Mouse (Mus musculus) frontal cortex, postnatal 25 days (tissue): ENCODE measurements at regions not wholly inside any gene's neighbourhood (a gene's known extent, or its start where the extent isn't known, plus 50 kb on each side); places are given as distances from the start of the nearest gene placed in this dataset.

Experiments
- DNase-seq, 2 experiments: peaks; one replicate each; pipeline ENCODE4 v3.0.0; 2022; ENCODE audit warnings: low spot score in 2 of 2

DNA sequence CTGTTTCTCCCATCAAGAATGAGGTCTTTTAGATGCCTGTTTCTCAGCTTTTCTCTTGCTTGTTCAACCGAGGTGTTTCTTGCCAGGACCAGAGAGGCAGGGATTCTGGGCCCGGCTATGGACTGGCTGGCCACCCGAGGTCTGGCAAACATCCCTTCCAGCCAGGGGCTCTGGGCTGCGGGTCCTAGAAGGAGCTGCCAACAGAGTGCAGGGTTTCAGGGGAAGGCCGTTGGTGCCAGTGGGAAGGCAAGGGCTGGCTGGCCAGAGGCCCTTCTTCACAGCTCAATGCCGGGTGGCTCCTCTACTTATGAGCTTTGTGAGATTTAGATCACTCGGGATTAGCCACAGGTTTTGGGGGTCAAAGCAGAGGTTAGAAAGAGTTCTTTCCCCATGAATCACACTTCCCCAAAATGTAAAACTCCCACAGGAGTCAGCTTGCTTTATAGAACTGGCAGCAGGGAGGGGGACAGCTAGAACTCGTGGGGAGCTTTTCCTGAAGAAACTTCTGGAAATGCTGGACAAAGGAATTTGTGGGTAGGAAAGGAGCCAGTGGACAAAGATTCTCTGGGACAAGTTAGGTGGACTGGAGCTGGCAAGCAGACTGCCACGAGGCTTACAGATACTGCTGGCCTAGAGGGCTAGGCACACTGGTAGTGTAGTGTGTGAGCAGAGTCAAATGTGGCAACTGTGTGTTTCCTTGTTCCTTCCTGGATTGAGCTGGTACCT lies 104.1 kb upstream of the Vps8 start:
- DNase-seq = no peak

DNA sequence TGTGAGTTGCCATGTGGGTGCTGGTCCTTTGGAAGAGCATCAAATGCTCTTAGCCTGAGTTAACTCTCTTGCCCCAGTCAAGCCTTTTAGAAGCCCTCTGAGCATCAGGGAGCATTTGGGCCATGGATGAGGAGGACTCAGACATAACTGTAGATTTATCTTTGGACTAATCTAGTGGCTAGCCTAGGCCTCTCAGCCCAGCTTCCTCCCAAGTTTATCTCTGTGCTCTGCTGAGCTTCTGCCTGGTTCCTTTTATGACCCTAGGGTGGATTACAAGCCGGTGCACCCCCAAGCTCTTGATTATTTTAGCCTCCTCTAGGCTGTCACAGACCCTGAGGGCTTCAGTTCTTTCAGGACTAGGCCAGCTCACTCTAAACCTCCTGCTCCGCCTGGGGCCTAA lies 102.6 kb upstream of the Vps8 start:
- DNase-seq = no peak

GRCm38 (mm10) chr16:21321188-21322070 lies 101.5 kb upstream of the Vps8 start:
- DNase-seq = no peak

- no peak for DNase-seq
These were observed 100.5 kb upstream of the Vps8 start for GRCm38 (mm10) chr16:21322437-21322836.

DNA sequence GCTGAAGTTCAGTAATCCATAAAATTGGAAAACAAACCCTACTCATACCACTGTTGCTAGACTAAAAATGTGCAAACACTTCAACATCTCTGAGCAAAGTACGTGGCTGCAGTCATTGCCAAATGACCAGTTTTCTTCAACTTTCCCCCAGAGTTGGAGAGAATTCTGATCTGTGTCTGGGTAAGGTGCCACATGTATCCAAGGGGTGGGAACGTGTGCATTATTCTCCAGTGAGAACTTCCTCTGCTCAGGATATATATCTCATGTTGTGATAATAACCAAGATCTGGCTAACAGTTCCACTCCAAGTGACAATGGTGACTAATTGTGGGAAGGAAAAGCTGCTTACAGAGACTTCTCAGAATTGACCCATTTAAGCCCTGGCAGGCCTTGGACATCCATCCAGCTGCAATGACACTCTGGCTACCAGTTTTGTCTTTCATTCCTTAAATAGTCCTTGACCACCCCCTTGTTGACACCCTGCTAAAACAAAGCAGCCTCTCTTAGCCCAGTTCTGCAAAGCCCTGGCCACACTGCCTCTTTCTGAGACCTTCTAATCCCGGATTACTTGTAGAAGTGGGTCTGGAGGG lies 99.4 kb upstream of the Vps8 start:
- DNase-seq = no peak

DNA sequence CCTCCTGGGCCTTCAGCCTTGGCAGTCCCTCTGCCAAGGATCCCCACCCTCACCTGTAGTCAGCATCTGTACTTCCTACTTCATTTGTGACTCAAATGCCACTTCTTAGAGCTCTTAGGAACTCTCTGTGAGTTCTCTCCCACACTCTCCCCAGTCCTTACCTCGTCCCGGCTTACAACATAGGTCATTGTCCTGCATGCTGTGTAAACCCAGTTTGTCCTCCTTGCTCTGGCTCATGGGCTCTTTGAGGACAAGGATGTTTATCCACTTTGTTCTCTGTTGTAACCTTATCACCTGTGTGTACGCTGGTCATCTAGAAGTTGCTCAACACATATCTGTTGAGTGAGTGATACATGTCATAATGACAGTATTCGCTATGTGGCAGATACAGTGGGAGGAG lies 94.9 kb upstream of the Vps8 start:
- DNase-seq = no peak

DNA sequence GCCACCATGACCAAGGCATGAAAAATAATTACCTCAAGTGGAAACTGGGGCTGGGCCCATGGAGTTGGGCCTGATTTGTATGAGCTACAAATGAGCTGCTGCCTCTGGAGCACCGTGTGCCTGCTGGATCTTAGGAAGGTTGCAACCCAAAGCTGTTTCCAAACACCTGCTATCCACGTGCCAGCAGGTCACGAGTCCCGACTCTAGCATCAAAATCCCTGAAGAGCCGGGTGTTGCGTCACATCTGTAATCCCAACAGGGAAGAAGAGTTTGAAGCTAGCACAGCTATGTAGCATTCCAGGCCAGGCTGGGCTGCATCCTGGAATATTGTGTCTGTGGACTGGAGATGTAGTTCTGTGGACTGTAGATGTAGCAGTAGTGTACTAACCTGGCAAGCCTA lies 93.7 kb upstream of the Vps8 start:
- no peak for DNase-seq

DNA sequence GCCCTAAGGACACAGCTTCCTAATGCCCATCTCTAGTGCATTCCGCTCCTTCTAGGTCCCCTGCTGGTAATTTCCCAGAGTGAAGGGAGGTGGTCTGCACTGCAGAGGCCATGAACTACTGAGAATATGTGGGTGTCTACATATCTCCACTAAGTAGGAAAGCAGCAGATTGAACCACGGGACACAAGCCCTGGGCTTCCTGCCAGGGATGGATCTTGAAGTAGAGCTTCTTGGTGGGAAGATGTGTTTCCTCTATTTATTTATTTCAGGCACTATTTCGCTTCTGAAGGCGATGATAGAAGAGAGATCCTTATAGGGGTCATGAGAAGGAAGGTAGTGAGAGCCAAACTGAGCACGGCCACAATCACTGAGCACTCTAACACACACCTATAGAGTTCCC lies 91.7 kb upstream of the Vps8 start:
- no peak for DNase-seq

GRCm38 (mm10) chr16:21332411-21332810 lies 90.5 kb upstream of the Vps8 start:
- DNase-seq = no peak

DNA sequence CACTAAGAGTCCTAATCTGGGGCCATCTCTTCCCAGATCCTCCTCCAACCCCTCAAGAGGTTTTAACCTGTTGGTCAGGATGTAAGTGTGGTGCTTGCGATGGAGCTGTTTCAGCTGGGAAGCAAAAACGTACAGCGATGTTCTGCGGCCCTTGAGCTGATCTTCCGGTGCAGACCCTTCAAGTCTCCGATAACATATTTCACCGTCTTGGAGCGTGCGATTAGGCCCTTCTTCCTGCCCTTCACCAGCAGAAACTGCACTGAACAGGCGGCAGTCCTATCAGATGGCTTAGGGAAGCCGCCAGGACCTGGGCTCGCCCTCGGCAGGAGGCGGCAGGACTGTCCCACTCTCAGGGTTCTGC lies 90.1 kb upstream of the Vps8 start:
- DNase-seq = no peak

GRCm38 (mm10) chr16:21333223-21333951 lies 89.5 kb upstream of the Vps8 start:
- DNase-seq = peak; percentile 86 to 92

DNA sequence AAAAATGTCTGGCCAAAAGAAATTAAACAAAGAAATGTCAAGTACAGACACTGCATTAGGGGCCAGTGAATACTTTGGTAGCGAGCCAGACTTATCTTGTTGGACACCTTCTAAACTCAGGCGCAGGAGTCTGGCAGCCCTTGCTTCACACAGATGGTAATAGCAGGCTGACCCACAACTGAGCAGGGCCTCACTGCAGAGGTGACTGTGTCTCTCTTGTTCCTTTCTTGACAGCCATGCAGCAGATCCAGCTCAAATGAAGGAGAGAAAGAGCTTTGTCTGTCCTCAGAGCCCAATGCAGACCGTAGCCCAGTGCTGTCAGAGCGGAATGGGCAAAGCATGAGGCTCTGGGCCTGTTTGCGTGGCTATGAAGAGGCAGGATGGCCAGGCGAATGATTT lies 83.9 kb upstream of the Vps8 start:
- no peak for DNase-seq

GRCm38 (mm10) chr16:21339460-21340081 lies 83.3 kb upstream of the Vps8 start:
- peak in 1 of 2 experiments; percentile 37 for DNase-seq

DNA sequence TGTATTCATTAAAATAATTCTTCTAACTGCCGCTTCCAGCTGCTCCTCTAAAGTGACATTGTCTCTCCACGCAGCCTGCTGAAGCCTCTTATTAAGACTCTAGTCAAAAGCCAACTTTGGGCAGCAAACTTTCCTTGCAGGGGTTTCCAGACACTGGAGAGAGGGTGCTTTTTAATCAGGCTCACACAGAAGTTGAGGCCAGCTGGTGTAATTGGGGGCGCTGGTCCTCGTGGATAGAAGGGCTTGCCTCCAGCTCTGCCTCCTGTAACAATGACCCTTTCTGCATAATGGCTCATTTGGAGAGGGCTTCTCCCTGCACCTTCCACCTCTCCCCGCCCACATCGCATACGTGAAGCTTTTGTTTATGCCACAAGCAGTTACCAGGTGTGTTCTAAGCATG lies 82.8 kb upstream of the Vps8 start:
- DNase-seq = no peak

DNA sequence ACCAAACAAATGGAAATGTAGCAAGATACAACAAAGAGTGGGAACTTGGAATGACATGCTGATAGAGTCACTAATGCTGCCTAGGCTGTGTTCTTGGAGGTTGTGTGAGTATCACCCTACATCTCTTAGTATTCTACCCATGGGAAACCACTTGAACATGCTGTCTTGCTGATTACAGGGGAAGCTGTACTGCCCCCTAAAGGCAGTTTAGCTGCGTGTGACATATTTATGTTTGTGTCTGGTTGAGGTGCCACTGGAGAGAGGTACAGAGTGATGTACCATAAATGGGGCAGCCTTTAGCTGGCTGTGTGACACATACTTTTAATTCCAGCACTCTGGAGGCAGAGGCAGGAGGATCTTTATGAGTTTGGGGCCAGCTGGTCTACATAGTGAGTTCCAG lies 73.0 kb upstream of the Vps8 start:
- DNase-seq = no peak

DNA sequence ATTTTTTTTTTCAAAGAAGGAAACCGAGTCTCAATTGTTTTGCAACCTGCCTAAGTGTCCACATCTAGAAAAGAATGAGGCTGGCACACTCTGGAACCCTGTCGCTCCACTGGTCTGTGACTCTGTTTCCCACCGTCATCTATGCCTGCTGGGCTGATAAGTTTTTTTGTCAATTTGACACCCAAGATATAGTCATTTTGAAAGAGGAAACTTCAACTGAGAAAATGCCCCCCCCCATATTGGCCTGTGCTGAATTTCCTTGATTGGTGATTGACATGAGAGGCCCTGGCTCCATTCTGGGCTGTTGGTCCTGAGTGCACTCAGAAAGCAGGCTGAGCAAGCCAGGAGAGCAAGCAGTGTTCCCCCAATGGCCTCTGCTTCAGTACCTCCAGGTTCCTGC lies 71.6 kb upstream of the Vps8 start:
- no peak for DNase-seq

- DNase-seq = no peak
These were observed 69.8 kb upstream of the Vps8 start for GRCm38 (mm10) chr16:21353111-21353510.

DNA sequence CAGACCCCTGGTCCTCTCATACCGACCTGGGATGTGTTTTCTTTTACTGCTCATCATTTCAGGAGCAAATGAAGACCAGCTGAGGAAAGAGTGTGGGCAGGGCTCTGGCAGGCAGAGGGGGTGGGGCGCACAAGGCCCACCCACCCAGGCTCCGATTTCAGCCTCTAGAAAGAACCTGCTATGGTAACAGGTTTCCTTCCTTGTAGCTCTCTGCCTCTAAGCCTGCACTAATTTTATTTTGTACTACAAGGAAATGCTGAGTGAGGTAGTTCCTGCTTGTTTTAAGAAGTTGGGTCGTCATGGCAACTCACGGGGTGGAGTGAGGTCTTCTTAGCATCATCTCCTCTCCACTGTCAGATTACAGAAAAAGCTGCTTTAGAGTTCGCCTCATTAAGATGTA lies 69.4 kb upstream of the Vps8 start:
- DNase-seq = peak in 1 of 2 experiments; percentile 30

GRCm38 (mm10) chr16:21355638-21356037 lies 67.3 kb upstream of the Vps8 start:
- no peak for DNase-seq

GRCm38 (mm10) chr16:21357433-21357832 lies 65.5 kb upstream of the Vps8 start:
- DNase-seq = no peak

DNA sequence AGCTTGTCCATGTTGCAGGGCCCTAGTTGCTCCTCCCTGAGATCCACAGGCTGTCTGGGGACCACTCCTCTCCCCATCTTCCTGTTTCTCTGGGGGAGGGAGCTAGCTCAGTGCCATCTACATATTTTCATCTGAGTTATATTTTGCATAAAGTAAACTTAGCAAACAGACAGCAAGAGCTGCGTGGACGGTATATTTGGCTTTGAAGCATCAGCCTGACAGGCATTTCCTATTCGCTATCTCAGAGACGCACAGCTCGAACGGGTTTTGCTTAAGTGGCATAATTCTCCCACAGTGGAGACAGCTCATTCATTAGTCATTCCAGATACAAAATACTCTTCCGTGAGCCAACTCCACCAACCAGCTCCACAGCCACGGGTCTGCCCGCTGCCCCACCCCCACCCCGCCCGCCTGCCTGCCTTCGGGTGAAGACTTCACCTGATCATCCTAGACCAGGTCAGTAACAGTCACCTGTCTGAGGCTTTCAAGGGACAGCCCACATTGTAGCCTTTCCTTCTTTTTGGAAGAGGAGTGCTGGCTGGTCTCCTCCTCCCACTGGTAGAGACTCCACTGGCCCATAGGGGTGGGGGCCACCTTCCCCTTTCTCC lies 64.5 kb upstream of the Vps8 start:
- no peak for DNase-seq
